Mouse (Mus musculus): Measurements from ENCODE around the gene Rcbtb2. TPM values are rescaled to one million over a fixed set of nuclear protein-coding genes. Genes with fewer than 3 reads are reported as not detected.

Gene Rcbtb2
- polyA plus RNA-seq, 2 experiments from 2014 or later: 55.7 to 64.9 TPM

GRCm38 (mm10) chr14:73210196-73210595 is 87.4 kb downstream of the Rcbtb2 start:
- ATAC-seq: no peak

- ATAC-seq: no peak
Measured at GRCm38 (mm10) chr14:73211477-73211876, 88.6 kb downstream of the Rcbtb2 start.

DNA sequence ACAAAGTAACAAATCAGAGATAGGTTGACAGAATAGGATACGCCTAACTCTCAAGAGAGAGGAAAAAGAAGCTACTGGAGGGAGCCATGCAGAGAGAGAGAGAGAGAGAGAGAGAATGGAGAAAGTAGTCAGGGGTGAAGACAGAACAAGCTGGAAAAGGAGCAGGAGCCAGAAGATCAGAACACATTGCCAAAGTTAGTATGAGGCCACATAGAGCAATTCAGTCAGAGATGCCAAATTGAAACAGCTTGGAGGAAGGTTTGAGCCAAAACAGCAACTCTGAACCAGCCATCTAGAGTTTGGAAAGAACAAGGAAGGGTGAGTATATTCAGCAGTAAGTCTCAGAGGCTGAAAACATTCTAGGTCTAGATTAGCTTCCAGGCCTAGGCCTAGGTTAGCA is 94.2 kb downstream of the Rcbtb2 start:
- no peak for ATAC-seq

GRCm38 (mm10) chr14:73222316-73222970 is 99.6 kb downstream of the Rcbtb2 start:
- ATAC-seq: no peak

- ATAC-seq: no peak
Measured at GRCm38 (mm10) chr14:73226346-73226745, 103.5 kb downstream of the Rcbtb2 start.

GRCm38 (mm10) chr14:73226849-73227248 is 104.0 kb downstream of the Rcbtb2 start:
- no peak for ATAC-seq

- ATAC-seq: no peak
Measured at GRCm38 (mm10) chr14:73231286-73231982, 108.6 kb downstream of the Rcbtb2 start.

DNA sequence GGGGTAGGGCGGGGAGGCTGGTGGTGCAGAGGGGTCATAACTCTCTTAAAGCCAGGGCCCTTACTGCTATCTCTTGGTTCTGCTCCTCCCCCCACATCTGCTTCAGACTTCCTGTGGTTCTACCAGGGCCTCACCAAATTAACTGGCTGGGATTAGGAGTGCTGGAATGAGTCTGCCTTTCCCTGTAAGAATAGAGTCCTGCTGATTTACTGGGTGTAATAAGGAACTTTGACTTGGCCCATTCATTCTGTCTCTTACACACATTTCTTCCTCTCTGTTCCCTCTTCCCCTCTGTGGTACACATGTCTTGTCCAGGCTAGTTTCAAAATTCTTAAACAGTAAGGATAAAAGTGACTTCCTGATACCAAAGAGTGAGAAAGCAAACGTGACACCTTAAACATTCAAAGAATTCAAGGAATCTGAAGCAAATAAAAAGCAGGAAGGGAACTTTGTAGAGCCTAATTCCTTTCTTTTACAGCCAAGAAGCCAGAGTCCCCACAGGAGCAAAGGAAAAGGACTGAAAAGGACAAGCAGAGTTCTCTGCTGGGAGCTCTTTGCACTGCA is 111.7 kb downstream of the Rcbtb2 start:
- no peak for ATAC-seq

- peak; percentile 59 for ATAC-seq
Measured at GRCm38 (mm10) chr14:73237848-73238321, 115.0 kb downstream of the Rcbtb2 start, which contains the start of gene Lpar6. Gene Lpar6, plus strand, starts transcription at chr14:73237895.

GRCm38 (mm10) chr14:73238498-73239250 is 115.8 kb downstream of the Rcbtb2 start:
- peak; percentile 44 for ATAC-seq

GRCm38 (mm10) chr14:73239291-73239690 is 116.5 kb downstream of the Rcbtb2 start:
- ATAC-seq: no peak

DNA sequence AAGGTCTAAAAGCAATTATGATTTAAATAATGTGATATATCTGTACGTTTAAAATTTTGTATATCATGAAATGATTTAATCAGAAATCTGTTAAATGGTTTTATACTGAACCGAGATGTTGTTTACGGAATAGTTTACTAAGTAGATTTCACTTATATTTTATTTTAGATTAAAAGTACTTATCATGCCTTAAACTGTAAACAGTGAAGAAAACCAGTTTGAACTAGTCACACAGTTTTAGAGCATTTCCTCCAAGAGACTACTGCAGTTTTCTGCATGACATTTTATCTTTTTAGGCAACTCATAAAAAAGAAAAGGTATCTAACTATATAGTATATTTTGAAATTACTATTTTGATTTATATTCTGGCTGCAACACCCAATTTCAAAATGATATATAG is 117.0 kb downstream of the Rcbtb2 start:
- ATAC-seq: no peak

- ATAC-seq: peak; percentile 47
Measured at GRCm38 (mm10) chr14:73244061-73244597, 121.3 kb downstream of the Rcbtb2 start.

GRCm38 (mm10) chr14:73250056-73250455 is 127.2 kb downstream of the Rcbtb2 start:
- no peak for ATAC-seq

- ATAC-seq: no peak
Measured at GRCm38 (mm10) chr14:73252276-73252675, 129.4 kb downstream of the Rcbtb2 start.

DNA sequence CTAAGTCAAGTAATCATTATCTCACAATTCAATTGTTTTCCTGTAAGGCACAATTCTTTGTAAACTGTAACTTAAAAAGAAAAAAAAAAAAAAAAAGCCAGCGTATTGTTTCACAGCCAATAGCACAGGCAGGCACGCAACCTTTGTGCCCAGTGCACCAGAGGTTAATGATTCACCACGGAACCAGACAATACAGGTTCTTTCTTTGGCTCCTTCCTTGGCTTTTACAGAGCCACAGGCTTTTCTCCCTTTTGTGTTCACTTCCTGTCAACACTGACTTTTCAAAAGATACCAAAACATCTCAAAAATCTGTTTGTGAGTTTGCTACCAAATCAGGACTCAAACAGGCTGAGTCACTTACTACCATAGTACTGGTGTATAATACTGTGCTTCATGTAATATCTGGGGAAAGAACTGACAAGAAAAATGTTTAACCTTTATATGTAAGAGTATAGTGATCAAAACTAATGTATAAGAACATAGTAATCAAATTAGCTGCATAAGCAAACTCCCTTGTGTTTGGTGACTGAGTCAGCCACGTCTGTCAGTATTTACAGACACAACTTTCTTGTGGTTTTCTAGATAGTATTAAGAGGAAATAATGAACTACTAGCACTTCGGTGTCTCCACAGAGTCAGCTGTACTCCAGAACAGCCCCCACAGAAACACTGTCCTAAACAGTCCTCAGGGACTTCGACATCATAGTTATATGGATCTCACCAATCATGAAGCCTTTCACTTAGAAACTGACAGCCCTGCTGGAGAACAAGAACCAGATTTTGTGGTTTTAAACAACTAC is 130.8 kb downstream of the Rcbtb2 start:
- peak; percentile 68 for ATAC-seq

- ATAC-seq: no peak
Measured at GRCm38 (mm10) chr14:73254412-73254811, 131.6 kb downstream of the Rcbtb2 start.

GRCm38 (mm10) chr14:73255426-73255970 is 132.7 kb downstream of the Rcbtb2 start:
- ATAC-seq: no peak

GRCm38 (mm10) chr14:73257348-73257747 is 134.5 kb downstream of the Rcbtb2 start:
- no peak for ATAC-seq

All from activated CD4-positive, CD25-positive, alpha-beta regulatory T cell, adult 4 months (primary cell).